Mouse (Mus musculus): ENCODE data around the gene Paqr7. TPM values are rescaled to one million over a fixed set of nuclear protein-coding genes. Genes with fewer than 3 reads are reported as not detected.

The Paqr7 gene
- total and polyA plus RNA-seq, 3 experiments, result 0.19 to 2.4 TPM; not detected in 1

DNA sequence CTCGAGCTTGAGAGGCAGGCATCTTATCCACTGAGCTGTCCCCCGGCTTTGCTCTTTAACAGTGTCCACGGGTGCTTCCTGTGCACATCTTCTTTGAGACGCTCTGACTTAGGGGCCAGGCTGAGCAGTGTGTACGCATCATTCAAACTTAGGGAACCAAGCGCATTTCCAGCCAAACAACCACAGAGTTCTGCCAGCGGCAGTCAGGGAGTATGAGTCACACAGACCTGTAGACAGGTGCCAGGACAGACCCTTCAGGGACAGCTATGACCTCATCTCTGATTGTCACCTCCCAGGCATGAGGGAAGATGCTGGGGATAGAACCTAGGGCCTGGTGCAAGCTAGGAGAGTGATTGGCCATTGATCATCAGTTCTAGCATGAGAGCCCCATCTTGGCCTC, 62.7 kb downstream of the Paqr7 start:
- Histone ChIP-seq H3K36me3 (ENCODE audit: control insufficient read depth in 1 of 2, insufficient read depth in 2 of 2, low read length in 2 of 2) (peaks cover 0 to 4% of the 10 kb centered on the region in 2 experiments; a peak in 1 of 4 replicates), H3K79me2 (ENCODE audit: control insufficient read depth, insufficient read depth, low read length, poor library complexity) (no peaks in the 10 kb centered on the region), H3K4me3 (ENCODE audit: control insufficient read depth in 1 of 2, insufficient read depth in 1 of 2, low read depth in 2 of 2, low read length in 2 of 2) (no peak overlapping the region), H3K27me3 (ENCODE audit: control insufficient read depth in 1 of 2, insufficient read depth in 2 of 2, low read length in 2 of 2) (no peaks in the 10 kb centered on the region), H3K4me1 (ENCODE audit: control insufficient read depth in 1 of 2, insufficient read depth in 2 of 2, low read length in 2 of 2) (peaks cover 2 to 7% of the 10 kb centered on the region in 2 experiments), H3K9ac (ENCODE audit: control insufficient read depth, low read depth, low read length, poor library complexity, severe bottlenecking) (no peak overlapping the region), H3K9me3 (replicated peaks; ENCODE audit: insufficient read depth, low read length) (no peaks in the 10 kb centered on the region), H3K27ac (ENCODE audit: control insufficient read depth, low read depth, low read length) (no peak overlapping the region)
- no peak for DNase-seq (ENCODE audit: low read depth, low spot score)
- no peak for TF ChIP-seq MAFK (IDR thresholded peaks at IDR 0.05; ENCODE audit: borderline replicate concordance, low read depth, low read length)
- no peak for TF ChIP-seq RAD21 (IDR thresholded peaks at IDR 0.05; ENCODE audit: low read depth, low read length)
- no peak for TF ChIP-seq POLR2AphosphoS5 (IDR thresholded peaks at IDR 0.05; ENCODE audit: borderline replicate concordance, low read depth, low read length)
- TF ChIP-seq USF2 (IDR thresholded peaks at IDR 0.05; ENCODE audit: borderline replicate concordance in 1 of 2, insufficient read depth in 1 of 2, low read depth in 1 of 2, low read length in 2 of 2), result no peak
- no peak for TF ChIP-seq SIN3A (IDR thresholded peaks at IDR 0.05; ENCODE audit: low read length)
- TF ChIP-seq ZNF384 (IDR thresholded peaks at IDR 0.05; ENCODE audit: low read depth, low read length), result no peak

Other genes with a start within 250 kb of the Paqr7 start
- not detected in 2 replicates for gene Gm30191, start 249.8 kb upstream of the Paqr7 start, total RNA-seq (2012; rRNA removed)
- gene Gm30191, start 249.8 kb upstream of the Paqr7 start, polyA plus RNA-seq (2012; ENCODE audit: insufficient read depth in 1 of 2, insufficient read length in 2 of 2, low read depth in 1 of 2, low replicate concordance in 2 of 2, missing spikeins in 1 of 2), result not detected
- not detected in 2 replicates for gene Grrp1, start 242.6 kb upstream of the Paqr7 start, total RNA-seq (2012; rRNA removed)
- gene Grrp1, start 242.6 kb upstream of the Paqr7 start, polyA plus RNA-seq (2012; ENCODE audit: insufficient read depth in 1 of 2, insufficient read length in 2 of 2, low read depth in 1 of 2, low replicate concordance in 2 of 2, missing spikeins in 1 of 2), result not detected
- 13.0 and 14.3 TPM in 2 replicates for gene Pdik1l, start 208.8 kb upstream of the Paqr7 start, total RNA-seq (2012; rRNA removed)
- 10 to 100 TPM; 11.7 to 32.1 TPM for gene Pdik1l, start 208.8 kb upstream of the Paqr7 start, polyA plus RNA-seq (2012; ENCODE audit: insufficient read depth in 1 of 2, insufficient read length in 2 of 2, low read depth in 1 of 2, low replicate concordance in 2 of 2, missing spikeins in 1 of 2)
- gene Trim63, start 181.6 kb upstream of the Paqr7 start, total RNA-seq (2012; rRNA removed), result not detected in 2 replicates
- gene Trim63, start 181.6 kb upstream of the Paqr7 start, polyA plus RNA-seq (2012; ENCODE audit: insufficient read depth in 1 of 2, insufficient read length in 2 of 2, low read depth in 1 of 2, low replicate concordance in 2 of 2, missing spikeins in 1 of 2), result not detected
- gene Slc30a2, start 153.5 kb upstream of the Paqr7 start, total RNA-seq (2012; rRNA removed), result 0.46 and 0.54 TPM in 2 replicates
- under 1 TPM in 1 of 2 experiments, not detected in 1; 0.39 TPM for gene Slc30a2, start 153.5 kb upstream of the Paqr7 start, polyA plus RNA-seq (2012; ENCODE audit: insufficient read depth in 1 of 2, insufficient read length in 2 of 2, low read depth in 1 of 2, low replicate concordance in 2 of 2, missing spikeins in 1 of 2)
- gene Extl1, start 112.8 kb upstream of the Paqr7 start, total RNA-seq (2012; rRNA removed), result 0.03 and 0.04 TPM in 2 replicates
- under 1 TPM in 1 of 2 experiments, not detected in 1; 0.33 TPM for gene Extl1, start 112.8 kb upstream of the Paqr7 start, polyA plus RNA-seq (2012; ENCODE audit: insufficient read depth in 1 of 2, insufficient read length in 2 of 2, low read depth in 1 of 2, low replicate concordance in 2 of 2, missing spikeins in 1 of 2)
- 6.0 TPM in 2 replicates for gene Pafah2, start 100.4 kb upstream of the Paqr7 start, total RNA-seq (2012; rRNA removed)
- gene Pafah2, start 100.4 kb upstream of the Paqr7 start, polyA plus RNA-seq (2012; ENCODE audit: insufficient read depth in 1 of 2, insufficient read length in 2 of 2, low read depth in 1 of 2, low replicate concordance in 2 of 2, missing spikeins in 1 of 2), result 10 to 100 TPM in 1 of 2 experiments, not detected in 1; 10.6 TPM
- 200 and 214 TPM in 2 replicates for gene Stmn1, start 28.4 kb upstream of the Paqr7 start, total RNA-seq (2012; rRNA removed)
- 100 to 1,000 TPM in 1 of 2 experiments, not detected in 1; 350 TPM for gene Stmn1, start 28.4 kb upstream of the Paqr7 start, polyA plus RNA-seq (2012; ENCODE audit: insufficient read depth in 1 of 2, insufficient read length in 2 of 2, low read depth in 1 of 2, low replicate concordance in 2 of 2, missing spikeins in 1 of 2)
- 12.8 and 14.9 TPM in 2 replicates for gene Aunip, start 14.3 kb downstream of the Paqr7 start, total RNA-seq (2012; rRNA removed)
- 10 to 100 TPM in 1 of 2 experiments, not detected in 1; 20.6 TPM for gene Aunip, start 14.3 kb downstream of the Paqr7 start, polyA plus RNA-seq (2012; ENCODE audit: insufficient read depth in 1 of 2, insufficient read length in 2 of 2, low read depth in 1 of 2, low replicate concordance in 2 of 2, missing spikeins in 1 of 2)
- gene Mtfr1l, start 38.7 kb downstream of the Paqr7 start, total RNA-seq (2012; rRNA removed), result 44.3 and 52.0 TPM in 2 replicates
- 10 to 100 TPM in 1 of 2 experiments, not detected in 1; 88.3 TPM for gene Mtfr1l, start 38.7 kb downstream of the Paqr7 start, polyA plus RNA-seq (2012; ENCODE audit: insufficient read depth in 1 of 2, insufficient read length in 2 of 2, low read depth in 1 of 2, low replicate concordance in 2 of 2, missing spikeins in 1 of 2)
- gene Selenon, start 55.5 kb downstream of the Paqr7 start, total RNA-seq (2012; rRNA removed), result 2.2 and 2.9 TPM in 2 replicates
- gene Selenon, start 55.5 kb downstream of the Paqr7 start, polyA plus RNA-seq (2012; ENCODE audit: insufficient read depth in 1 of 2, insufficient read length in 2 of 2, low read depth in 1 of 2, low replicate concordance in 2 of 2, missing spikeins in 1 of 2), result 10 to 100 TPM in 1 of 2 experiments, not detected in 1; 16.3 TPM
- gene Man1c1, start 207.6 kb downstream of the Paqr7 start, total RNA-seq (2012; rRNA removed), result 1.6 and 1.9 TPM in 2 replicates
- gene Man1c1, start 207.6 kb downstream of the Paqr7 start, polyA plus RNA-seq (2012; ENCODE audit: insufficient read depth in 1 of 2, insufficient read length in 2 of 2, low read depth in 1 of 2, low replicate concordance in 2 of 2, missing spikeins in 1 of 2), result 1 to 10 TPM in 1 of 2 experiments, not detected in 1; 5.2 TPM

Measured in MEL (cell line).